Mouse (Mus musculus) heart, adult 18-20 months (tissue): ENCODE measurements at regions not wholly inside any gene's neighbourhood (a gene's known extent, or its start where the extent isn't known, plus 50 kb on each side); places are given as distances from the start of the nearest gene placed in this dataset.
A peak's percentile ranks its signal among the peaks of the same experiment; 100 is the strongest.

ENCODE experiments used
- DNase-seq, 2 experiments: peaks; one replicate each; pipeline ENCODE4 v3.0.0; 2021 to 2022; ENCODE audit warnings: mixed read lengths in 1 of 2

DNA sequence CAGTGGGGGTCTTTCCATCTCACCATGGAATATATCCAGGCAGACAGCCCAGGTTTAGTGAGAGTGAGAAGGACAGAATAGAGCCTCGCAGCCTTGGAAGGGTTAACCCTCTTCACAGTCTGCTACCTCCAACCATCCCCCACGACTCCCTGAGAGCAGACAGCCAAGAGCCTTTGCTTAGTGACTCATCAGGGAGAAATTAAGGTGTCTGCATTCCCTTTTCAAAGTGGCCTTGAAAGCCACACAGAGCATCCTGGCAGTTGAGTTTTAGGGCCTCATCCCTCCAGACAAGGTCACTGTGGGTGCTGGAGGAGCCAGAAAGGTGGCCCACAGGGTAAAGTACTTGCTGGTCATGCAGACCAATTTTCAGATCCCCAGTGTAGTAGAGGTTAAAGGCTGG, 149.9 kb upstream of the Sox11 start:
- DNase-seq = no peak

DNA sequence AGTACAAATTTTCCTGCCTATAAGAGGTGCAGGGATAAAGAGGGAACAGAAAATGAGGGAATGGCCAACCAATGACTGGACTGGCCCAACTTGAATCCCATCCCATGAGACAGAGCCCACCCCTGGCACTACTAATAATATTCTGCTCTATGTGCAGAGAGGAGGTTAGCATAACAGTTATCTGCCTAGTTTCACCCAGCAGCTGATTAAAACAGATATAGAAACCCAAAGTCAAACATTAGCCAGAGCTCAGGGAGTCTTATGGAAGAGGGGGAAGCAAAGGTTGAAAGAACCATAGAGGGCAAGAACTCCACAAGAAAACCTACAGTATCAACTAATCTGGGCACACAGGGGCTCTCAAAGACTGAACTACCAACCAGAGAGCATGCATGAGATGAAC, 138.9 kb upstream of the Sox11 start:
- no peak for DNase-seq

DNA sequence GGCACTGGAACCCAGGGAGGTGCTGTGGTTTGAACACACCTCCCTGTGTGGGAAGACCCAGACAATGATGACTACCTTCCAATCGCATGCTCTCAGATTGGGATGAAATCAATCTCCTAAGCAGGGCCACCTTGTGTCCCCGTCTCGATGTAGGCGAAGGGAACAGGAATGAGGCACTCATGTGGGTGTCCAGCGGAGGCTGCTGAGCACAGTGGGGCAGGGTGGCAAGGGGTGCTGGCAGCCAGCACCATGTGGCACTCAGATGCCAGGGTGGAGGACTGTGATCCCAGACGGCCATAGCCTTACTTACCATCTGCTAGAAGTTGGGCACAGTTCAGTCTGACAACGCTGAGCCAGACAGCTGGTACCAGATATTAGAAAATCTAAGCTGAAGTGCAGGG, 137.2 kb upstream of the Sox11 start:
- no peak for DNase-seq

DNA sequence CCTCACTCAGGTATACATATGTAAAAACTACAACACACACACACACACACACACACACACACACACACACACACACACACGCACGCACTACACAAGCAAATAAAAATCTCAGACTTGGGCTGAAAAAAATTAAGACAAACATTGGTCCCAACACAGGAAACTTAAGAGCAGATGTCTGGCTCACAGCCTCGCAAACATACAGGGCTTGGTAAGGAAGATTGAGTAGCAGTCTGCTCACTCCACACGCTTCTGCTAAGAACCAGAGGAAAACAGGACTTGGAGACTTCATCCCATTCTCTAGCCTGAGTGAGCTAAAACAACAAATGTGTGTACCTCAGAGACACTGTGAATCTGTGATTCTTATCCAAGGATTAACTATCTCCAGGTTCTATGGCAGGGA, 132.3 kb upstream of the Sox11 start:
- no peak for DNase-seq

DNA sequence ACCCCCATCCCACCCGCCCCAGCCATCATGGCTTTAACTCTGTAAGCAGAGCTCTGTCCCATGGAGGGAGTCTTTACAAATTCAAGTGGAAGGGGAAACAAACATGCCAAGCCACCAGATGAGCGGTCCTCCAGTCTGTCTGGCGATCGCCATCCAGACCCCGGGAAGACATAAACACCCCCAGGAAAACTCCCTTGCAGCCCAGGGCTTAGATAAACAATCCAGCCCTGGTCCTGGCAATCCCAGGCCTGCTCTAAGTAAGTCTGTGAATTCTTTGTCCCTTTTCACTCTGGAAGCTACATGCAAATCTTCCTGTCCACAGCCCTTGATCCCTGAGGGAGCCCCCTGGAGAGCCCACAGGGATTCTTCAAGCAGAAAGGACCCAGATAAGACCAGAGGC, 129.2 kb upstream of the Sox11 start:
- DNase-seq = no peak

DNA sequence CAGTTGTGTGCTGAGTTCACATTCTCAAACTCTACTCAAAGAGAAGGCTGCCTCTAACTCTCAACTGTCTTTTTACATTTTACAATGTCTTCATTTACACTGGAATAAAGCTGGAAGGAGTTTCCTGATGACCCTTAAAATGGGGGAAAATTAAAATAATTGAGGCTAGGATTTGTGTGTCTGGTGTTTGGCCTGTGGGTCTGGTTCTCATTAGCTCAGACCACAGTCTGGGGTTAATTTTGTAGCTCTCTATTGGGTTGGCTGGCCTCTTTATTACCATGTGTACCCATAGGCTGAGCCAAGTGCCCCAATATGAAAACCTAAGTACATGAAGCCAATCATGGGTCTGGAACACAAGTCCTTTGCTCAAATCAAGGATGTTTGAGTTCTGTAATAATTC, 128.0 kb upstream of the Sox11 start:
- DNase-seq = no peak

DNA sequence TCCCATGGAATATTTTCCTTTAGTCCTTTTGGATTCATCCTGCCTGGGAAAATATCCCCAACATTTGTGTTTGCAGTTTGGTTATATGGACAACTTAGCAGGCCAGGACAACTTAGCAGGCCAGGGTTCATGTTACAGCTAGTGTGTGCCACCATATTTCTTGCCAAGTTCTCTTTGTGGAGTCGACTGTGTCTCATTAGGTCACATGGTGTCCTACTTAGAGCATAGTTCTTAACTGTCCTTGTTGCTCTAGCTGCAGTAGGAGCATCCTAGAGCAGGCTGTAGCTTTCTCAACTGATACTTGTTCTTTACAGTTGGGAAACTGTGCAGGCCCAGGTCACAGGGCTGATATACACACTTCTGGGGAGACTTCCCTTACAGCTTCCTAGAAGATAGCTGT, 126.4 kb upstream of the Sox11 start:
- DNase-seq = no peak

DNA sequence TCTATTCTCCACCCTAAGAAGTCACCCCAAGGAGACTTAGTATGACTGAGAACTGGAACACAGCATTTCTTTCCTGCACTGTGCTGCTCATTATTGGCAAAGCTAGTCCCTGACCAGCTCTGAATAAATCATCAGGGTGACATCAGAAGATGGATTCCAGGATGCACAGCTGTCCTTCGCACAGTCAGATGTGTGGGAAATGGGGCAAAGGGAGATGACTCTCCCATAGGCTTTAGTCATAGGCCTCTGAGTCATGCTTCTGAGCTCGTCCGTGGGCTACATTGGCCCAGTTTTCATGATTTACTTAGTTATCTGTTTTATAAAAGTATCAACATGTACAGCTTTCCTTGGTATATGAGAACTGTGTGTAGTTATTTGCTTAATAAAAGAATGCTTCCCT, 125.8 kb upstream of the Sox11 start:
- DNase-seq = peak in 1 of 2 experiments; percentile 9

DNA sequence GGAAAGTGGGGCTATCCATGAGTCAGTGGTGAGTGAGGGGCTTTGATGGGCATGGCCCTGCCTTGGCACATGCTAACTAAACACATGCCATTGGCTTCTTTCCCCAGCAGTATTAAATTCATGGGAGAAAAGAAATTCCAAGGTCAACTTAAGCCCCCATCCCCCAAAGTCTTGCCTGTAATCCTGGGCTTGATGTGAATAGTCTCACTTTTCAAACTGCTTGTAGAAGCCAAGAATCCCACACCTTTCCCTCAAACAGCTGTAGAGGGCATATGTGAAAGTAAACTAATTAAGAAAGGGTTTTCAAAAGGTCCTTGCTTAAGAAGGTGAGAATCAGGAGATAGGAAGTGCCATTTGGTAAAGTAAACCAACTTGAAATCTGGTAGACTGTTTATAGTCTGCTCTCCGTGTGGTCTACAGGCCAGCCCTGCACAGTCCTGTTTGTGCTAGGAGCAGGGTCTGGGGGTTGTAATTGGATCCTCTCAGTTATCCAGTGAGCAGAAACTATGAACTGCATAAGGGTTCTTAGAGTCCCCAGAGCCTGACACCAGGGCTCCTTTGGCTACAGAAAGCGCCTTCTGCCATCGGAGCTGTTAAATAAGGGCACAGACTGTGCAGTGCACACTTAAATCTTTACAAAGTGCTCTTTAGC, 123.3 kb upstream of the Sox11 start:
- no peak for DNase-seq

DNA sequence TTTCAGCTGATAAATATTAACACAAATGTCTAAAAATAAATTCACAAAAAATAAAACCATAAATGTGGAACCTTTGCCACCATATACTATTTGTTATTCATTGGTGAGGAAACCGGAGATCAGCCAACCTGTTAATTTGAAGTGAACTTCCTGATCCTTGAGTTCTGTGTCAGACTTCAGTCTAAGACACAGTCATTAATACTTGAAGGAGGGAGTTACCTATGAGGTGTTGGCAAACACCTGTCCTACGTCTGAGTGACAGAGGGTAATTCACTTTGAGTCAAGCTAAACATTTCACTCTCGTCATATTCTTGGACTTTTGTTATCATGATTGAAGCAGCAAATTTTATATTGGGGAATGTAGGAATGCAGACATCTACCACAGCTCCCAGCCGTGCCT, 116.3 kb upstream of the Sox11 start:
- no peak for DNase-seq

DNA sequence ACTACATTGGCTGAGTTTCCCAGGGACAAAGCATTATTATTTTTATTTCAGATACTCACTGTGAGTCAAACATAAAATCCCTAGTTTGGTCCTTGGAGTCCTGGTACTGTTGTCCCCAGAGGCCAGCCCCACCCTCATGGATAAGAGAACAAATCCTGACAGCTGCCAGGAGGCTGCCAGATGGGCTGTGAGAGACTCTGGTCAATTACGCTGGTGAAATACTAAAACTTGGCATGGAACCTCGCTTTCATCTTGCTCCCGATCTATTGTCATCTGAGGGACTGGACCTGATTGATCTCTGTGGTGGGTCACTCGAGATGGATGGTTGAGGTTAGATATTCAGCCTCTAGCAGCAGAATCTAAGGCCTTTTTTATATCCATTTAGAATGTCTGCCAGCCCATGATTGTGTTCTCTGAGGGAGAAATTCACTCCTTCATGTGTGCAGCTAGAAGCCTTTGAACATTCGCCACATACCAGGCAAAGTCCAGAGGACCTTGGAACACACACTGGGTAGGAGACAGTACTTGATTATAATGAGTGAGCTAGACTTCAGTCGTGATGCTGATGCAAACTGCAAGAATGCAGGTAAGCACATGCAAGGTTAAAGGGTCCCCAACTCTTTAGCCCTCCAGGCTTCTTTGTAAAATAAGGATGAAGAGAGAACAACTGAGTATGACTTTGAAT, 95.4 kb upstream of the Sox11 start:
- no peak for DNase-seq

DNA sequence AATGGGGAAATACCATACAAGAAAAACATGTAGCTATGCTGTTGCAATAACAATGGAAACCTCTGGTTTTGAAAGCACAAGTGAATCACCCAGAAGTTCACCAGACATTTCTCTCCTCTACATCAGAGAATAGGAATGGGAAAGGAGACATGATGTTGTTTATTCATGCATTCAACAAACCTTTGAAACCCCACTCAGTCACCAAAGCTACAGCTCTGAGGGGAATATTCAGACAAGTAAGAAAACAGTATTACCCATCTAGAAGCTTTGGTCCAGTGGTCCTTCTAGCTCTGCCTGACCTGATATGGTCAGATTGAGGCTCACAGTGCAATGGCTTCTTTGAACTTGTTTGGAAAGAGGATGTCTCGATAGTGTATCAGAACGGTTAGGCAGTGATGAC, 89.0 kb upstream of the Sox11 start:
- no peak for DNase-seq

DNA sequence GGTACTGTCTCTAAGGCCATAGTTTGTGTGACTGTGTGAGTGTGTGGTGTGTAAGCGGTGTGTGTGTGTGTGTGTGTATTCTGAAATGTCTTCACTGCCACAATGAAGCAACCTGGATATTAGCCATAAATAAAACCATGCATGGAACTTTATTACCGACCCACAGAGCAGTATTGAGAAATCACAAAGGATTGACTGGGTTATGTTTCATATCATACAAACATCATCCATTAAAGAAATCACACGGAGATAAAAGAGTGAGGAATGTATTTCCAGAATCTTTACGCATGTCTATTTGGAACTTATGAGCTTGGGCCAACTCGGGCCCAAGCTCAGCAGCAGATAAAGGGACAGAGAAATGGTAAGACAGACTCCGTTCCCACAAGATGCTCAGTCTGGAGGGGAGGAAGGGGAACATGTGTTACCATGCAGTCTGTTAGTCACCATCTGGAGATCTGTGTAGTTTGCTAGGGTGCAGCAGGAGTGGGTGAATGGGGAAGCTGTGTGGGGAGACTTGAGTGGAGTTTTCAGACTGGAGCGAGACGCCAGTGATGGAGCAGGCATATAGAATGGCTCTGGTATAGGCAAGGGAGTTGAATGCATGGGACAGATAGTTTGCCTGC, 75.1 kb upstream of the Sox11 start:
- DNase-seq = no peak

DNA sequence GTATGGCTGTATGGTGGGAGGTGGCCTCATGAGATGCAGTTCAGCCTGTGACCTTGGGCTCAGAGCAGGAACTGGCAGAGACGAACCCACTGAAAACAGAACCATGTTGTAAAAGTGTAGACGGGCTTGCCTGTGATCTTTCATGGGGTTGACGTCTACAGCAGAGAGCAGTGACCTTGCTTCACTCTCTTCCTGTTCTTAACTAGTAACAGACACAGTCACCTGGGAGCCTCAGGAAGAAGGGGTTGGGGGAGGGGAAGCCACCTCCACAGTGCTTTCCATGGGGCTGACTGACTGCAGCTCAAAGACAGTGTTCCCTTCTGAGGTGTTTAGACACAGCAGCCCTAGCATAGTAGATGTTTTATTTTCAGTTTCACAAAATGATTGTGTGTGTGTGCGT, 68.2 kb upstream of the Sox11 start:
- DNase-seq = no peak

DNA sequence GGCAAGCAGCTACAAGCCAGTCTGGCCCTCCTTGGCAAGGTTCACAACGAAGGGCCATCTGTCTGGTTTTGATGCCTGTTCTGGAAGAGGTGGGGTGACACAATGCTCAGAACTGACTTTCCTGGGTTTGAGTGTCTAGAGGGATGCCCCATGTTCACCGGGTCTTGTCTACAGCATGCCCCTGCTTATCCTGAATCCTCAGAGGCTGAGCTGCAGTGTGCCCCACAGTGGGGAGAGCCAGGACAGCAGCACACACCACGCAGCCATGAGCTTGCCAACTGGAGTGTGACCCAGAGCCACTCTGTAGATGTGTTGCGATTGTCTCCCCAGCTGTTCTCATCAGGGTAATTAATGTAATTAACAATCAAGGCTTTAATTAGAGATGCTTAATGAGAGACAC, 66.1 kb upstream of the Sox11 start:
- DNase-seq = no peak

DNA sequence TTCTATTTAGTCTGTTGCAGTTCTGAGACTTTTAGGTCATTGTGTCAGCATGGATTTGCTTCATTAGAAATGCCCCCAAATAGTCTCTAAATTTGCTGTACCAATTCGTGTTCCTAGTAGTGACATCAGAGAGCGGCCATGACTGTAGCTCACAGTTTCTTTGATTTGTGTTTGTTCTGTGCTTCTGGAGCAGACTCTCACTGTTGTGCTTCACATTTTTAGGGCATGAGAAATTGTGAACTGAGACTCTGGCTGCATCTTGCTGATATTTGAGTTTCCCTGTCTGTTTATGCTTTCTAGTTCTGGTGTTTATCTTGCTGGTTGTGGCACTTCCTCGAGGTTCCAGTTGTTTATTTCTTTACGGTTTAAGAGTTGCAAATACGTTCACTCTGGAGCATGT, 57.0 kb upstream of the Sox11 start:
- DNase-seq = no peak
